Mouse (Mus musculus) ES-E14 (cell line): Measurements from ENCODE around the gene Dlg2.

Source experiments
- CHD2 ChIP-seq: IDR thresholded peaks from 2 replicates; pipeline ENCODE4 v1.6.1; 2014; ENCODE audit warnings: mild to moderate bottlenecking, low read depth, low read length, inconsistent platforms
- HCFC1 ChIP-seq: IDR thresholded peaks from 2 replicates; pipeline ENCODE4 v1.6.1; 2012; ENCODE audit warnings: low read length, inconsistent platforms, borderline replicate concordance; ENCODE audit not compliant: insufficient read depth
- MAFK ChIP-seq: IDR thresholded peaks from 2 replicates; pipeline ENCODE4 v1.6.1; 2014; ENCODE audit warnings: mild to moderate bottlenecking, low read depth, low read length, inconsistent platforms; ENCODE audit not compliant: insufficient read depth
- ZC3H11A ChIP-seq: IDR thresholded peaks from 2 replicates; pipeline ENCODE4 v1.6.1; 2012; ENCODE audit warnings: low read depth, mild to moderate bottlenecking, inconsistent platforms, low read length, borderline replicate concordance
- ZNF384 ChIP-seq: IDR thresholded peaks from 2 replicates; pipeline ENCODE4 v1.6.1; 2012; ENCODE audit warnings: low read depth, low read length, inconsistent platforms

GRCm38 (mm10) chr7:91919738-91920137 lies 1443.3 kb downstream of the Dlg2 start:
- no peak for TF ChIP-seq ZNF384
- TF ChIP-seq HCFC1 = no peak
- TF ChIP-seq ZC3H11A = no peak
- no peak for TF ChIP-seq MAFK
- no peak for TF ChIP-seq CHD2
